11 mouse cellular contexts compared by ENCODE assay signal in genomic region chr10:122885301-122885700, GRCm38 (mm10).
DNase-seq lines count a peak whose midpoint lies in the region; ATAC-seq lines count a peak whose summit lies in the region.
"Had no signal": no experiment of that assay in that cellular context is flagged by ENCODE, and none has a peak within 500 bp of the region (broad histone marks: within the 10 kb centered on the region; RNA-seq: fewer than 3 reads in every experiment).

No protein-coding gene starts in this region.

- H3K4me2 ChIP-seq in forebrain, embryonic 14.5 days (ENCODE audit: low read length) = no peak overlapping the region
- no peak overlapping the region for H3K4me2 ChIP-seq in limb, embryonic 15.5 days

- no peaks in the 10 kb centered on the region for H3K36me3 ChIP-seq in forebrain, embryonic 14.5 days (ENCODE audit: control insufficient read depth, insufficient read depth, low read length)
- no peaks in the 10 kb centered on the region for H3K36me3 ChIP-seq in limb, embryonic 15.5 days
- H3K36me3 ChIP-seq: heart, embryonic 15.5 days had no signal

- H3K27ac ChIP-seq in forebrain, embryonic 14.5 days (ENCODE audit: low read depth, low read length) = peak overlapping the region; percentile 96
- 0 out of 2 replicates have a peak overlapping the region, but pooled peaks have one; percentile 33 for H3K27ac ChIP-seq in limb, embryonic 15.5 days

- H3K4me1 ChIP-seq in forebrain, embryonic 14.5 days (ENCODE audit: control insufficient read depth, insufficient read depth, low read length) = peaks cover 52% of the 10 kb centered on the region
- H3K4me1 ChIP-seq in limb, embryonic 15.5 days = peaks cover 70% of the 10 kb centered on the region

- H3K27me3 ChIP-seq in forebrain, embryonic 14.5 days (replicated peaks; ENCODE audit: control insufficient read depth, insufficient read depth, low read length) = no peaks in the 10 kb centered on the region
- H3K27me3 ChIP-seq in limb, embryonic 15.5 days = no peaks in the 10 kb centered on the region
- H3K27me3 ChIP-seq: heart, embryonic 15.5 days had no signal

- intact Hi-C loops in heart, postnatal 10 days (cut with DNase I) = no loop called here

- no peaks in the 10 kb centered on the region for H3K9me3 ChIP-seq in forebrain, embryonic 14.5 days (replicated peaks; ENCODE audit: control insufficient read depth, low read length)
- no peaks in the 10 kb centered on the region for H3K9me3 ChIP-seq in limb, embryonic 15.5 days
- H3K9me3 ChIP-seq: heart, embryonic 15.5 days had no signal

- no peak overlapping the region for H3K9ac ChIP-seq in forebrain, embryonic 14.5 days (ENCODE audit: low read length)
- H3K9ac ChIP-seq in limb, embryonic 15.5 days = no peak overlapping the region
- H3K9ac ChIP-seq: heart, embryonic 15.5 days had no signal

- ATAC-seq in forebrain, embryonic 14.5 days = no peak
- ATAC-seq in limb, embryonic 15.5 days (ENCODE audit: insufficient number of reproducible peaks, low FRiP score, low TSS enrichment, low read depth) = no peak

- peak; percentile 89 for DNase-seq in heart, adult 11 months
- no peak for DNase-seq in heart, adult 8-10 months (ENCODE audit: low spot score)
- DNase-seq in forebrain, embryonic 14.5 days (ENCODE audit: low spot score) = peak; percentile 19
- DNase-seq in retina, postnatal 1 day = peak; percentile 19
- DNase-seq in gastrocnemius, postnatal 25 days = no peak
- no peak for DNase-seq in layer of hippocampus, postnatal 14 days (ENCODE audit: low spot score in 2 of 2)
- no peak for DNase-seq in heart, postnatal 10 days
- DNase-seq: kidney, postnatal 10 days; lung, postnatal 10 days had no signal

- 79% methylated on average over 5 of the region's 5 CpGs for WGBS in forebrain, embryonic 14.5 days
- WGBS in limb, embryonic 15.5 days = 86% methylated on average over 5 of the region's 5 CpGs

- no peak overlapping the region for H3K4me3 ChIP-seq in forebrain, embryonic 14.5 days (ENCODE audit: low read depth, low read length)
- H3K4me3 ChIP-seq in limb, embryonic 15.5 days = no peak overlapping the region

Comparison
In these comparisons a context has a peak if more than half of its experiments do, and no peak if none do; other contexts are left out.
1. DNase-seq: peak in heart, adult 11 months (single experiment), forebrain, embryonic 14.5 days (single experiment) and retina, postnatal 1 day (single experiment); none in heart, adult 8-10 months (single experiment), gastrocnemius, postnatal 25 days (single experiment), layer of hippocampus, postnatal 14 days (0 of 2) and heart, postnatal 10 days (0 of 2).